8 mouse cellular contexts compared by ENCODE assay signal in the genomic region with DNA sequence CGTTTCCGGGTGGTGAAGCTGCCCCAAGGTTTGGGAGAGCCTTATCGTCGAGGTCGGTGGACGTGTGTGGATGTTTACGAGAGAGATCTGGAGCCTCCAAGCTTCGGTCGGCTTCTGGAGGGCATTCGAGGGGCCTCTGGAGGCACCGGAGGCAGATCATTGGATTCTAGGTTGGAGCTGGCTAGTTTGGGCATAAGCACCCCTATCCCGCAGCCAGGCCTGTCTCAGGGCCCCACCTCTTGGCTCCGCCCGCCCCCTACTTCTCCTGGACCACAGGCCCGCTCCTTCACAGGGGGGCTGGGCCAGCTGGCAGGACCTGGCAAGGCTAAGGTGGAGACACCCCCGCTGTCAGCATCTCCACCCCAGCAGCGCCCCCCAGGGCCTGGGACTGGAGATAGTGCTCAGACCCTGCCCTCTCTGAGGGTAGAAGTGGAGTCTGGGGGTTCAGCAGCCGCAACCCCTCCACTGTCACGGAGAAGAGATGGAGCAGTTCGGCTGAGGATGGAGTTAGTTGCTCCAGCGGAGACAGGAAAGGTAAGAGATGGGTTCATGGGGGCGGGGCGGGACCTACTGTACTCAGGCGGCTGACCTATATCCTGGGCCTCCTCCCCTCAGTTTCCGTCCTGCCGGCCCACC. TPM values are rescaled to one million over a fixed set of nuclear protein-coding genes. Genes with fewer than 3 reads are reported as not detected.
DNase-seq lines count a peak whose midpoint lies in the region; ATAC-seq lines count a peak whose summit lies in the region.

No protein-coding gene starts in this region.

- WGBS in heart, embryonic 11.5 days (ENCODE audit: insufficient replicate concordance): 3% methylated on average over 26 of the region's 26 CpGs
- WGBS in macrophage (ENCODE audit: missing documents): 1% methylated on average over 23 of the region's 26 CpGs

- H3K27ac ChIP-seq in heart, embryonic 11.5 days (ENCODE audit: low read depth, low read length): peak overlapping the region; percentile 95
- H3K27ac ChIP-seq in macrophage: peak overlapping the region; percentile 93

- H3K4me1 ChIP-seq in heart, embryonic 11.5 days (ENCODE audit: control insufficient read depth, insufficient read depth, low read length): peaks cover 36% of the 10 kb centered on the region

- H3K9ac ChIP-seq in heart, embryonic 11.5 days (ENCODE audit: low read depth, low read length): peak overlapping the region; percentile 94

- peak overlapping the region; percentile 87 for H3K4me2 ChIP-seq in heart, embryonic 11.5 days

- no peaks in the 10 kb centered on the region for H3K27me3 ChIP-seq in heart, embryonic 11.5 days (ENCODE audit: control insufficient read depth, insufficient read depth, low read length)
- H3K27me3 ChIP-seq in splenic B cell, adult 2 months (ENCODE audit: control insufficient read depth, insufficient read depth, low read length, poor library complexity, severe bottlenecking): no peaks in the 10 kb centered on the region

- ATAC-seq in common myeloid progenitor, adult 5-6 weeks (replicated peaks; ENCODE audit: low read depth, poor library complexity, severe bottlenecking): 0 out of 2 replicates have a peak, but pooled peaks have one; percentile 11
- peak; percentile 29 for ATAC-seq in heart, embryonic 11.5 days (replicated peaks; ENCODE audit: insufficient number of reproducible peaks, low FRiP score, low TSS enrichment)

- H3K79me2 ChIP-seq in macrophage (ENCODE audit: inconsistent target): peaks cover 64% of the 10 kb centered on the region

- DNase-seq in urinary bladder, adult 2 months (ENCODE audit: low spot score): peak; percentile 56
- no peak for DNase-seq in urinary bladder, postnatal 10 days (ENCODE audit: low spot score)
- peak; percentile 70 for DNase-seq in kidney, postnatal 10 days
- peak; percentile 52 for DNase-seq in splenic B cell, adult 2 months (ENCODE audit: low read depth, low spot score)
- DNase-seq in layer of hippocampus, postnatal 25 days (ENCODE audit: extremely low spot score in 1 of 2, low spot score in 1 of 2): no peak

- H3K36me3 ChIP-seq in heart, embryonic 11.5 days (ENCODE audit: control insufficient read depth, insufficient read depth, low read length): peaks cover 10% of the 10 kb centered on the region
- H3K36me3 ChIP-seq in macrophage (ENCODE audit: inconsistent target): peaks cover 21% of the 10 kb centered on the region
- H3K36me3 ChIP-seq in splenic B cell, adult 2 months (ENCODE audit: control insufficient read depth, insufficient read depth, low read length, poor library complexity, severe bottlenecking): peaks cover 5% of the 10 kb centered on the region

- H3K4me3 ChIP-seq in heart, embryonic 11.5 days (ENCODE audit: low read depth, low read length): peak overlapping the region; percentile 75
- peak overlapping the region; percentile 83 for H3K4me3 ChIP-seq in macrophage (ENCODE audit: inconsistent target)

- H3K9me3 ChIP-seq in heart, embryonic 11.5 days (replicated peaks; ENCODE audit: control insufficient read depth, low read length): no peaks in the 10 kb centered on the region

RNA-seq across cellular contexts. Expression of gene Tsc22d4, which starts 1.9 kb away (rescaled TPM):
- polyA plus RNA-seq in urinary bladder, adult 2 months (2012; rRNA removed): 68.8 and 109 TPM in 2 replicates
- total RNA-seq in common myeloid progenitor, adult 5-6 weeks (2017): 86.7 and 97.2 TPM in 2 replicates
- 139 and 147 TPM in 2 replicates for polyA plus RNA-seq in heart, embryonic 11.5 days (2014; fragmentation: Nextera tagmentation; extraction: Ambion mirVana)
- total RNA-seq in macrophage (2018; cell fraction: chromatin; rRNA removed): 100 to 1,000 TPM in 11 of 26 experiments, 10 to 100 TPM in 15; 31.6 to 165 (median 84.9) TPM
- total RNA-seq in macrophage (2018; cell fraction: cytosol; rRNA removed): 100 to 1,000 TPM in 23 of 26 experiments, 10 to 100 TPM in 3; 81.9 to 187 (median 130) TPM
- total RNA-seq in macrophage (2018; cell fraction: nucleus; rRNA removed): 100 to 1,000 TPM in 17 of 26 experiments, 10 to 100 TPM in 9; 44.1 to 185 (median 125) TPM
- 84.4 to 112 TPM (median 101 TPM) in 3 replicates for polyA plus RNA-seq in macrophage (2018)
- total RNA-seq in layer of hippocampus, postnatal 25 days (2021): 100 to 1,000 TPM; 203 to 214 TPM

RNA-seq across cellular contexts. Expression of gene Nyap1, which starts 6.0 kb away (rescaled TPM):
- 6.7 and 7.6 TPM in 2 replicates for polyA plus RNA-seq in urinary bladder, adult 2 months (2012; rRNA removed)
- total RNA-seq in common myeloid progenitor, adult 5-6 weeks (2017): 0.05 TPM in 1 of 2 replicates, not detected in the other
- 0.47 and 1.0 TPM in 2 replicates for polyA plus RNA-seq in heart, embryonic 11.5 days (2014; fragmentation: Nextera tagmentation; extraction: Ambion mirVana)
- total RNA-seq in macrophage (2018; cell fraction: chromatin; rRNA removed): 1 to 10 TPM in 8 of 26 experiments, under 1 TPM in 16, not detected in 2; 0.24 to 9.1 (median 0.74) TPM
- under 1 TPM in 25 of 26 experiments, not detected in 1; 0.03 to 0.41 (median 0.20) TPM for total RNA-seq in macrophage (2018; cell fraction: cytosol; rRNA removed)
- total RNA-seq in macrophage (2018; cell fraction: nucleus; rRNA removed): 1 to 10 TPM in 4 of 26 experiments, under 1 TPM in 18, not detected in 4; 0.13 to 2.0 (median 0.58) TPM
- polyA plus RNA-seq in macrophage (2018): 0.07 to 0.23 TPM (median 0.21 TPM) in 3 replicates
- total RNA-seq in layer of hippocampus, postnatal 25 days (2021): 10 to 100 TPM; 63.9 to 65.5 TPM

RNA-seq across cellular contexts. Expression of gene Ppp1r35, which starts 31.2 kb away (rescaled TPM):
- 20.1 and 26.6 TPM in 2 replicates for polyA plus RNA-seq in urinary bladder, adult 2 months (2012; rRNA removed)
- 13.0 and 21.9 TPM in 2 replicates for total RNA-seq in common myeloid progenitor, adult 5-6 weeks (2017)
- 29.9 and 35.3 TPM in 2 replicates for polyA plus RNA-seq in heart, embryonic 11.5 days (2014; fragmentation: Nextera tagmentation; extraction: Ambion mirVana)
- 10 to 100 TPM in 14 of 26 experiments, 1 to 10 TPM in 11, not detected in 1; 3.1 to 25.8 (median 11.2) TPM for total RNA-seq in macrophage (2018; cell fraction: chromatin; rRNA removed)
- 10 to 100 TPM; 10.2 to 22.7 (median 17.1) TPM for total RNA-seq in macrophage (2018; cell fraction: cytosol; rRNA removed)
- 10 to 100 TPM in 19 of 26 experiments, 1 to 10 TPM in 7; 5.0 to 34.0 (median 14.7) TPM for total RNA-seq in macrophage (2018; cell fraction: nucleus; rRNA removed)
- 2.7 to 25.9 TPM (median 20.7 TPM) in 3 replicates for polyA plus RNA-seq in macrophage (2018)
- total RNA-seq in layer of hippocampus, postnatal 25 days (2021): 10 to 100 TPM; 24.7 to 26.2 TPM

RNA-seq across cellular contexts. Expression of gene Mepce, which starts 40.0 kb away (rescaled TPM):
- 33.9 and 39.3 TPM in 2 replicates for polyA plus RNA-seq in urinary bladder, adult 2 months (2012; rRNA removed)
- total RNA-seq in common myeloid progenitor, adult 5-6 weeks (2017): 27.4 and 33.1 TPM in 2 replicates
- 7.4 and 9.2 TPM in 2 replicates for polyA plus RNA-seq in heart, embryonic 11.5 days (2014; fragmentation: Nextera tagmentation; extraction: Ambion mirVana)
- total RNA-seq in macrophage (2018; cell fraction: chromatin; rRNA removed): 10 to 100 TPM in 25 of 26 experiments, 1 to 10 TPM in 1; 8.4 to 35.4 (median 19.6) TPM
- 10 to 100 TPM; 11.4 to 33.5 (median 25.0) TPM for total RNA-seq in macrophage (2018; cell fraction: cytosol; rRNA removed)
- 10 to 100 TPM; 12.1 to 46.5 (median 30.3) TPM for total RNA-seq in macrophage (2018; cell fraction: nucleus; rRNA removed)
- 23.9 to 28.3 TPM (median 26.6 TPM) in 3 replicates for polyA plus RNA-seq in macrophage (2018)
- 10 to 100 TPM; 40.1 to 42.8 TPM for total RNA-seq in layer of hippocampus, postnatal 25 days (2021)

RNA-seq across cellular contexts. Expression of gene Zcwpw1, which starts 40.2 kb away (rescaled TPM):
- 3.3 and 5.0 TPM in 2 replicates for polyA plus RNA-seq in urinary bladder, adult 2 months (2012; rRNA removed)
- 24.1 and 24.3 TPM in 2 replicates for total RNA-seq in common myeloid progenitor, adult 5-6 weeks (2017)
- polyA plus RNA-seq in heart, embryonic 11.5 days (2014; fragmentation: Nextera tagmentation; extraction: Ambion mirVana): 12.4 and 13.7 TPM in 2 replicates
- total RNA-seq in macrophage (2018; cell fraction: chromatin; rRNA removed): 10 to 100 TPM in 6 of 26 experiments, 1 to 10 TPM in 20; 2.9 to 15.9 (median 7.9) TPM
- 1 to 10 TPM; 1.1 to 3.2 (median 1.7) TPM for total RNA-seq in macrophage (2018; cell fraction: cytosol; rRNA removed)
- 10 to 100 TPM in 1 of 26 experiments, 1 to 10 TPM in 25; 2.1 to 12.1 (median 3.8) TPM for total RNA-seq in macrophage (2018; cell fraction: nucleus; rRNA removed)
- polyA plus RNA-seq in macrophage (2018): 1.8 to 4.1 TPM (median 2.8 TPM) in 3 replicates
- 1 to 10 TPM; 6.1 to 6.2 TPM for total RNA-seq in layer of hippocampus, postnatal 25 days (2021)

Comparison
In these comparisons a context has a peak if more than half of its experiments do, and no peak if none do; other contexts are left out.
1. DNase-seq: peak in urinary bladder, adult 2 months (single experiment), kidney, postnatal 10 days (single experiment) and splenic B cell, adult 2 months (single experiment); none in urinary bladder, postnatal 10 days (single experiment) and layer of hippocampus, postnatal 25 days (0 of 2).